Mouse (Mus musculus): ENCODE results near the gene Got1. TPM values are rescaled to one million over a fixed set of nuclear protein-coding genes. Genes with fewer than 3 reads are reported as not detected.
"Not testable (repeated sequence)": the region's sequence is repeated elsewhere in the genome, so short reads cannot be mapped to it uniquely, and the experiment has no call there.

The Got1 gene
- polyA plus RNA-seq, 1 experiment, result 196 TPM

DNA sequence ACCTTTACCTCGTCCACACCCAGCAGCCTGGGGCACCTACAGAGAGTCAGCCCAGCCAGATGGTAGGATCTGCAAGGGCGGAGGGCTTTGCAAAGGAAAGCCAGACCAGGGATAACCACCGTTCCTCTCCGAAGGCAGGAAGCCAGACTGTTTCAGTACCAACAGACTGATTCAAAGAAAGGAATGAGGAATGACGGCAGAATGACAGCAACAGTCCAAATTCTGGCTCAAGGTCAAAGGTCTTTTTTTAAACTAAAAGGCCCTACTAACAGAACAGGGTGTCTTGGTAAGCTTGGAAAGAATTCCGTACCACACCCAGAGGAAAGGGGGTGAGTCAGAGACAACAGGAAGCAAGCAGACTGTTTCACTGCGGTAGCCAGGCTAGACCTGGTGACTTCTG lies 25.5 kb downstream of the Got1 start:
- H3K79me2 ChIP-seq (ENCODE audit: control insufficient read depth, insufficient read depth), result no peaks in the 10 kb centered on the region
- no peaks in the 10 kb centered on the region for H3K27me3 ChIP-seq (ENCODE audit: control insufficient read depth, insufficient read depth, insufficient read length)
- no peak overlapping the region for H3ac ChIP-seq (ENCODE audit: control insufficient read depth, insufficient read length)
- peak overlapping the region; percentile 40 for H3K4me2 ChIP-seq (ENCODE audit: low read depth)
- TF ChIP-seq TCF12 (IDR thresholded peaks at IDR 0.05; ENCODE audit: insufficient read depth, poor library complexity, severe bottlenecking) (no peak), SRF (IDR thresholded peaks at IDR 0.05; ENCODE audit: control insufficient read depth, insufficient read length, low read depth) (no peak), TCF3 (IDR thresholded peaks at IDR 0.05; ENCODE audit: insufficient read length, low read depth) (no peak), POLR2AphosphoS2 (IDR thresholded peaks at IDR 0.05; ENCODE audit: insufficient read length, low read depth) (peak; percentile 56), MYOD1 (IDR thresholded peaks at IDR 0.05; ENCODE audit: control insufficient read depth in 1 of 3, insufficient read length in 2 of 3, low read depth in 2 of 3) (no peak), REST (IDR thresholded peaks at IDR 0.05; ENCODE audit: insufficient read depth, insufficient read length) (no peak), POLR2A (IDR thresholded peaks at IDR 0.05; ENCODE audit: insufficient read length, low read depth) (no peak)
- no peak overlapping the region for H3K4me3 ChIP-seq
- peaks cover 26% of the 10 kb centered on the region for H3K36me3 ChIP-seq (ENCODE audit: control insufficient read depth, insufficient read depth)

- H3ac ChIP-seq (ENCODE audit: control insufficient read depth, insufficient read length), result no peak overlapping the region
- H3K79me2 ChIP-seq (ENCODE audit: control insufficient read depth, insufficient read depth), result no peaks in the 10 kb centered on the region
- no peak overlapping the region for H3K4me3 ChIP-seq
- peaks cover 16% of the 10 kb centered on the region for H3K36me3 ChIP-seq (ENCODE audit: control insufficient read depth, insufficient read depth)
- H3K27me3 ChIP-seq (ENCODE audit: control insufficient read depth, insufficient read depth, insufficient read length), result no peaks in the 10 kb centered on the region
- TF ChIP-seq TCF12 (IDR thresholded peaks at IDR 0.05; ENCODE audit: insufficient read depth, poor library complexity, severe bottlenecking) (no peak), POLR2AphosphoS2 (IDR thresholded peaks at IDR 0.05; ENCODE audit: insufficient read length, low read depth) (peak; percentile 8)
- H3K4me2 ChIP-seq (ENCODE audit: low read depth), result no peak overlapping the region
Measured at GRCm38 (mm10) chr19:43497440-43497839, 27.0 kb downstream of the Got1 start.

DNA sequence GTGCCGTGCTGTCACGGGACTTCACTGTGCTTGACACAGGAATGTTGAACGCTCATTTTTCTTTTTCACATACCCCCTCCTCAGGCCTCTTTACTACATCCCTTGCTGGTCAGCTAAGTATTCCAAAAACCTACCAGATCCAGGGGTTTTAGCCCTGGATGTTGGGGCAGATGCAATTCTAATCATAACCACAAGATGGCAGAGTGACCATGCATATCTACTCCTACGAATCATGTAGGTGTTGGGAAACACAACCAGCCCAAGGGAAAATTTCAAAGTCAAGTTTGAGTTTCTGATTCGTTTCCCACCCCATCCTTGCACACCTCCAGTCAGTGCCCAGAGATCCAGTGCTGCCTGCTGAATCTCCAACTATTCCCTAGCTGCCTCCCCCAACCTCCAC lies 28.6 kb downstream of the Got1 start:
- Histone ChIP-seq H3K36me3 (ENCODE audit: control insufficient read depth, insufficient read depth) (peaks cover 4% of the 10 kb centered on the region), H3K4me3 (no peak overlapping the region), H3ac (ENCODE audit: control insufficient read depth, insufficient read length) (no peak overlapping the region), H3K27me3 (ENCODE audit: control insufficient read depth, insufficient read depth, insufficient read length) (peaks cover 8% of the 10 kb centered on the region), H3K4me2 (ENCODE audit: low read depth) (no peak overlapping the region), H3K79me2 (ENCODE audit: control insufficient read depth, insufficient read depth) (no peaks in the 10 kb centered on the region)
- TF ChIP-seq SRF (IDR thresholded peaks at IDR 0.05; ENCODE audit: control insufficient read depth, insufficient read length, low read depth), result no peak
- no peak for TF ChIP-seq MYOG (IDR thresholded peaks at IDR 0.05; ENCODE audit: control insufficient read depth in 1 of 3, insufficient read depth in 1 of 3, insufficient read length in 2 of 3, low read depth in 2 of 3)
- TF ChIP-seq TCF12 (IDR thresholded peaks at IDR 0.05; ENCODE audit: insufficient read depth, poor library complexity, severe bottlenecking), result no peak
- no peak for TF ChIP-seq CEBPB (IDR thresholded peaks at IDR 0.05; ENCODE audit: insufficient read depth, poor library complexity, severe bottlenecking)

GRCm38 (mm10) chr19:43494914-43495313 lies 29.5 kb downstream of the Got1 start:
- peaks cover 15% of the 10 kb centered on the region for H3K27me3 ChIP-seq (ENCODE audit: control insufficient read depth, insufficient read depth, insufficient read length)
- H3K79me2 ChIP-seq (ENCODE audit: control insufficient read depth, insufficient read depth), result no peaks in the 10 kb centered on the region
- H3K4me3 ChIP-seq, result no peak overlapping the region
- H3K4me2 ChIP-seq (ENCODE audit: low read depth), result no peak overlapping the region
- H3K36me3 ChIP-seq (ENCODE audit: control insufficient read depth, insufficient read depth), result no peaks in the 10 kb centered on the region
- TF ChIP-seq SRF (IDR thresholded peaks at IDR 0.05; ENCODE audit: control insufficient read depth, insufficient read length, low read depth) (no peak), POLR2AphosphoS2 (IDR thresholded peaks at IDR 0.05; ENCODE audit: insufficient read length, low read depth) (no peak), CEBPB (IDR thresholded peaks at IDR 0.05; ENCODE audit: insufficient read depth, poor library complexity, severe bottlenecking) (no peak), MYOG (IDR thresholded peaks at IDR 0.05; ENCODE audit: control insufficient read depth in 1 of 3, insufficient read depth in 1 of 3, insufficient read length in 2 of 3, low read depth in 2 of 3) (no peak), USF1 (IDR thresholded peaks at IDR 0.05; ENCODE audit: low read depth) (no peak), MYOD1 (IDR thresholded peaks at IDR 0.05; ENCODE audit: control insufficient read depth in 1 of 3, insufficient read length in 2 of 3, low read depth in 2 of 3) (no peak), TCF12 (IDR thresholded peaks at IDR 0.05; ENCODE audit: insufficient read depth, poor library complexity, severe bottlenecking) (no peak), TCF3 (IDR thresholded peaks at IDR 0.05; ENCODE audit: insufficient read length, low read depth) (no peak), MAX (IDR thresholded peaks at IDR 0.05; ENCODE audit: low read depth) (no peak), POLR2A (IDR thresholded peaks at IDR 0.05; ENCODE audit: insufficient read length, low read depth) (no peak), E2F4 (IDR thresholded peaks at IDR 0.05; ENCODE audit: insufficient read depth) (no peak), REST (IDR thresholded peaks at IDR 0.05; ENCODE audit: insufficient read depth, insufficient read length) (no peak)
- no peak overlapping the region for H3ac ChIP-seq (ENCODE audit: control insufficient read depth, insufficient read length)

GRCm38 (mm10) chr19:43493878-43494277 lies 30.5 kb downstream of the Got1 start:
- Histone ChIP-seq H3K4me3 (no peak overlapping the region), H3K27me3 (ENCODE audit: control insufficient read depth, insufficient read depth, insufficient read length) (peaks cover 16% of the 10 kb centered on the region), H3K36me3 (ENCODE audit: control insufficient read depth, insufficient read depth) (no peaks in the 10 kb centered on the region), H3K79me2 (ENCODE audit: control insufficient read depth, insufficient read depth) (no peaks in the 10 kb centered on the region), H3K4me2 (ENCODE audit: low read depth) (no peak overlapping the region), H3ac (ENCODE audit: control insufficient read depth, insufficient read length) (no peak overlapping the region)
- TF ChIP-seq POLR2AphosphoS2 (IDR thresholded peaks at IDR 0.05; ENCODE audit: insufficient read length, low read depth) (no peak), MYOG (IDR thresholded peaks at IDR 0.05; ENCODE audit: control insufficient read depth in 1 of 3, insufficient read depth in 1 of 3, insufficient read length in 2 of 3, low read depth in 2 of 3) (no peak), TCF3 (IDR thresholded peaks at IDR 0.05; ENCODE audit: insufficient read length, low read depth) (no peak), MAX (IDR thresholded peaks at IDR 0.05; ENCODE audit: low read depth) (no peak), SRF (IDR thresholded peaks at IDR 0.05; ENCODE audit: control insufficient read depth, insufficient read length, low read depth) (no peak), TCF12 (IDR thresholded peaks at IDR 0.05; ENCODE audit: insufficient read depth, poor library complexity, severe bottlenecking) (no peak), CEBPB (IDR thresholded peaks at IDR 0.05; ENCODE audit: insufficient read depth, poor library complexity, severe bottlenecking) (no peak), REST (IDR thresholded peaks at IDR 0.05; ENCODE audit: insufficient read depth, insufficient read length) (no peak), USF1 (IDR thresholded peaks at IDR 0.05; ENCODE audit: low read depth) (no peak), E2F4 (IDR thresholded peaks at IDR 0.05; ENCODE audit: insufficient read depth) (no peak), MYOD1 (IDR thresholded peaks at IDR 0.05; ENCODE audit: control insufficient read depth in 1 of 3, insufficient read length in 2 of 3, low read depth in 2 of 3) (no peak), POLR2A (IDR thresholded peaks at IDR 0.05; ENCODE audit: insufficient read length, low read depth) (no peak)

GRCm38 (mm10) chr19:43493316-43493715 lies 31.1 kb downstream of the Got1 start:
- not testable (repeated sequence) for H3K4me2 ChIP-seq (ENCODE audit: low read depth); H3K36me3 ChIP-seq (ENCODE audit: control insufficient read depth, insufficient read depth)

More at GRCm38 (mm10) chr19:43493316-43493715, 31.1 kb downstream of the Got1 start:
- not testable (repeated sequence) for H3ac ChIP-seq (ENCODE audit: control insufficient read depth, insufficient read length); H3K79me2 ChIP-seq (ENCODE audit: control insufficient read depth, insufficient read depth); H3K4me3 ChIP-seq
- peaks cover 16% of the 10 kb centered on the region for H3K27me3 ChIP-seq (ENCODE audit: control insufficient read depth, insufficient read depth, insufficient read length)
